Mouse (Mus musculus) bone marrow, adult 2 months (tissue): ENCODE data around the gene Stox1. TPM values are rescaled to one million over a fixed set of nuclear protein-coding genes. Genes with fewer than 3 reads are reported as not detected.
"Not testable (repeated sequence)": the region's sequence is repeated elsewhere in the genome, so short reads cannot be mapped to it uniquely, and the experiment has no call there.

ENCODE experiments used
- H3K27ac ChIP-seq: fragments of 200-500 bp; 2 replicates; pipeline ENCODE4 v1.5.1; 2012; ENCODE audit warnings: low read depth, mild to moderate bottlenecking, control low read depth, inconsistent platforms, low read length; ENCODE audit not compliant: control insufficient read depth, poor library complexity, insufficient read depth
- H3K4me1 ChIP-seq: fragments of 200-500 bp; 2 replicates; pipeline ENCODE4 v1.6.1; 2011; ENCODE audit warnings: low read length; ENCODE audit not compliant: control insufficient read depth, insufficient read depth
- H3K4me3 ChIP-seq: fragments of 200-500 bp; replicated peaks from 2 replicates; pipeline ENCODE3; 2011; ENCODE audit warnings: mild to moderate bottlenecking, low read depth, low read length, control low read depth; ENCODE audit not compliant: control insufficient read depth
- CTCF ChIP-seq: fragments of 200-500 bp; IDR thresholded peaks from 2 replicates; pipeline ENCODE4 v1.5.1; 2011; ENCODE audit warnings: low read length, control low read depth; ENCODE audit not compliant: control insufficient read depth, insufficient read depth
- POLR2A ChIP-seq: fragments of 200-500 bp; IDR thresholded peaks from 2 replicates; pipeline ENCODE4 v1.6.1; 2011; ENCODE audit warnings: low read depth, mild to moderate bottlenecking, control low read depth, low read length, borderline replicate concordance; ENCODE audit not compliant: control insufficient read depth
- WGBS: fragments of 180-500 bp; shearing (Covaris S2); methylation state at CpG from one replicate; pipeline ENCODE4 v1.1.7; 2018; 5-methylcytosine and 5-hydroxymethylcytosine counted together
- polyA plus RNA-seq: library from polyadenylated mRNA; stranded (reverse); fragments of >200 nt; gene quantifications from 2 replicates; pipeline ENCODE4 v1.2.4, GENCODE M21; 2011; ENCODE audit warnings: low replicate concordance; ENCODE audit not compliant: missing spikeins, insufficient read depth, insufficient read length

The Stox1 gene
- 0.57 TPM in 1 of 2 replicates, not detected in the other for polyA plus RNA-seq

GRCm38 (mm10) chr10:62725771-62726687 is at the start of gene Stox1:
Gene Stox1, minus strand, starts transcription at chr10:62726128.
- H3K4me3 ChIP-seq: peak within 1 kb of the TSS; percentile 53
- 3% methylated on average over 85 of the region's 85 CpGs for WGBS
- H3K4me1 ChIP-seq: no peaks in the 10 kb centered on the region
- no peak within 1 kb of the TSS; the same call in 1 of the 2 replicates for H3K27ac ChIP-seq
- no peak for TF ChIP-seq POLR2A
- TF ChIP-seq CTCF: 0 out of 2 replicates have a peak, but pooled peaks have one; percentile 8

DNA sequence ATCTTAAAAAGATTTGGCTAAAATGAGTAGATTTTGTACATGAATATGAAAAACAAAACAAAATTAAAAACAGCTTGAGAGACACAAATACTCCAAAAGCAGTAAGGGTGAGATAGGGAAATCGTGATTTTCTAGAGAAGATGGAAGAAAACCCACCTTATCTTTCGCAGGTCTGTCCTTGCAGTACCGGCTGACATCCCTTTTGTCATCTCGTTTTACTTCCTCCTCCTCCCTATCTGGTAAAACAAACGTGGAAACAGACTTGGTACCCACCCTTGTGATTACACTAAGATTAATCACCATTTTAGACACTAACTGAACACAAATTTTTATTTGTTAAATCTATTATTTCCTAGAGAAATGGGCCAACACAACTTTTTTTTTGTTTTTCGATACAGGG is 24.9 kb upstream of the Stox1 start:
- H3K4me1 ChIP-seq: no peaks in the 10 kb centered on the region
- TF ChIP-seq POLR2A: no peak
- no peak for TF ChIP-seq CTCF
- no peak overlapping the region for H3K4me3 ChIP-seq
- H3K27ac ChIP-seq: no peak overlapping the region
- WGBS: 63% methylated on average over 6 of the region's 6 CpGs

DNA sequence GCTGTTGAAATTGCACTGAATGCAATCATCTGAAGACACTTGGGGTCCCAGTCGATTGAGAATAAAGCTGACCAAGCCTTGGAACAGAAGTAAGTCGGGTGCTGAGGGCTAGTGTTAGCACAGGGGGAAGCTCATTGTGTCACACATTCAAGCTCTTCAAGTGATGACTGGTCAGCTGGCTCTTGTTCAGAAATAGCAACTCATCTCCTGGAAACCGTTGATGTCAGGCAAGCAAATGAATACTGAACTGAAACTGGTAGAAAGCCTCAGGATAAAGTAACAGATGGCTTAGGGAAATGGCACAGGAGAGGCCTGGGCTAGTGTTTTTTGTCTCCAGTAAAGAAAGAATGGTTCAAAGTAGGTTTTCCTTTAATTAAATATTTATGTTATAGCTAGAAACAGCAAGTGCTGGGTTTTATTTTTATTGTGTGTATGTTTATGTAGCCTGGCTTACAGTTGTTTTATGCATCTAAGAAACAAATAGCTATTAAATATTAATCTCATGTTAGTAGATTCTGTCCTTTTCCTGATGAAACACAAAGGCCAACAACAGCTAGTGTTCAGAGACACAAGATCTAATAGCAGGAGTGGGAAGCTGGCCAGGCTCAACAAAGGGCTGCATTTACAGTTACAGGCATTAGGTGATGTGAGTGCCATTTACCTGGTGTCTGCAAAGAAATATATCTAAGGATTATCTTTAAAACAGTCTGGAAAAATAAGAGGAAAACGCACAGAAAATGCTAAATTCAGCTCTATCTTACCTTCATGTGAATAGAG is 14.2 kb upstream of the Stox1 start:
- WGBS: 58% methylated on average over 4 of the region's 4 CpGs
- Histone ChIP-seq H3K27ac (no peak overlapping the region), H3K4me1 (no peaks in the 10 kb centered on the region), H3K4me3 (no peak overlapping the region)
- TF ChIP-seq POLR2A (no peak), CTCF (no peak)

DNA sequence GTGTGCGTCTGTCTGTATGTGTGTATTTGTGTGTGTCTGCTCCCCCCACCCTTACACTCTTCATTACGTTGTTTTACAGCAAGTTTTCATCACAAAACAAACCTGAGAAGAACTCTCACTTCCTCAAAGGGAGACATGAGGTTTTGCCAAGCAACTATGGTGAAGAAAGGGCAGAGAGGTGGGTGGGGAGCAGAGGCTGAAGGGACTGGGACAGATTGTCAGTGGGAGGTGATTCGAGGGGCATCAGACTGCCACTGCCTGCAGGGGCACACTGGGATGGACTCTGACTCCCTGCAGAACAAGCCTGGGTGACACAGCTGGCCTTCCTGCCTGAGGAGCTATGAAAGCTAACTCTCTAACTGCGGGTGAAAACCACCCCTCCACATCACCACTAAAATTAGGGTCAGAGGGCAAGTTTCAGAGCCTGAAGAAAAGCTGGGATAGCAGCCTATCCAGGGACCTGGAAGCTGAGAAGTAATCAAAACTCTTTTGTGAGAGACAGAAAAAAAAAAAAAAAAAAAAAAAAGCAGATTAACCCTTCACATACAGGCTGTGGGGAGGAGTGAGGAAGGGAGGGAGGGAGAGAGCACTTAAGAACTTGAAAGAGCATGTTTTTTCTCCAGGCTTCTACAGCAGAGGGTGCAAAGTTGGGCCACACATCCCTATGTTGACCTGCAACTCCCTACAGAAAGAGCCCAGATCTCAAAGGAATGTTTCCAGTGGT is 11.2 kb upstream of the Stox1 start:
- no peak overlapping the region for H3K27ac ChIP-seq
- WGBS: 39% methylated on average over 4 of the region's 4 CpGs
- H3K4me1 ChIP-seq: no peaks in the 10 kb centered on the region
- TF ChIP-seq CTCF: no peak
- TF ChIP-seq POLR2A: no peak
- H3K4me3 ChIP-seq: no peak overlapping the region

DNA sequence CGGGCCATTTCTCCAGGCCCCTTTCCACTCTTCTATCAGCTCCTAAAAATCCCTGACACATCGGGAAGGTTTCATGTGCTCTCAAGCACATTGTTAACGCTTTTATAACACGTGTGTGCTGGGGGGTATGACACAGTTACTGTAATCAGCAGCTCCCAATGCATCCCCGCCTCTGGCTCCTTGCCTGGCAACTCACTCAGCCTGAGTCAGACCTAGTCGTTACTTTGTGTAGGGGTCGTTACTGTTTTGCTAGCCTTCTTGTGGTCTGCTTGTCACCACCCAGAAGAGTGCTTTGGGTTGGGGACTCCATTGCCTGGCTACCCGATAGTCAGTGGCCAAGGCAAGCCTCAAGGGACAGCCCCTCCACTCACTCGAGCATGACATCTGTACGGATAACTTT is 4.9 kb upstream of the Stox1 start:
- TF ChIP-seq CTCF (no peak), POLR2A (no peak)
- Histone ChIP-seq H3K27ac (no peak overlapping the region), H3K4me1 (no peaks in the 10 kb centered on the region), H3K4me3 (no peak overlapping the region)
- WGBS: 67% methylated on average over 10 of the region's 10 CpGs

DNA sequence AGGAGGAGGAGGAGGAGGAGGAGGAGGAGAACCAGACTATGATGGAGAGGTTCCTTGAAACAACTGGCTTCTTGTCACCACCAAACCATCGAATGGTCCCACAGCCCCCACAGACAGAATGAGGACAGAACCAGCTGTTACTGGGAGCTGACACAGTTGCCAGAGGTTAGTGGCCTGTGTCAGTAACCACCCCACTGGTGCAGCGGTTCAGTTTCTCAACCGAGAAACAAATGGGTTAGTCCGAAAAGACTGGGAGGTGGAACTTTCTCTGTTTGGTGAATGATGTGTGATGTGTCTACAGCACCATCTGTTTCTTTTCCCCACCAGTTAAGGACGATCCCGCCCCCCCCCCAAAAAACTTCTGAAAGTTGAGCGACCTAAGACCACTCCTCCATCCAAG is 992 bp downstream of the Stox1 start:
- H3K4me1 ChIP-seq: no peaks in the 10 kb centered on the region
- no peak overlapping the region for H3K27ac ChIP-seq
- TF ChIP-seq CTCF: no peak
- no peak for TF ChIP-seq POLR2A
- WGBS: 18% methylated on average over 7 of the region's 7 CpGs
- H3K4me3 ChIP-seq: no peak overlapping the region

DNA sequence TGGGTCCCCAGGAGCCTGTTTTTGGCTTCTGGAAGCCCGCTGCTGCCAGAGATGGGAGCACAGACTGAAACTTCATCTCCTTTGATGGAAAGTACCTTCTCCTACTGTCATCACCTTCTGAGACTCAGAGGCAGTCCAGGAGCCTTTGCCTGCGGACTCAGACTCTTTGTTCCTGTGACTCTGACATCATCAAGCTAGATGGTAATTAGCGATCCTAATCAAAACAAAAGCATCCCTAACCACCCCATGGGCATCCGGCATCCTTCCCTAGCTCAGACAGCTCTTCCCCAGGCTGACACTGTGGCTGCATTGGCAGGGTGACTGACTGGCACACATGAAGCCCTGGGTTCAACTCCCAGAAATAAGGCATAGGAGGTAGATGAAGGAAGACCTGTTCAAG is 3.2 kb downstream of the Stox1 start:
- no peak for TF ChIP-seq POLR2A
- TF ChIP-seq CTCF: no peak
- 58% methylated on average over 4 of the region's 4 CpGs for WGBS
- H3K4me3 ChIP-seq: no peak overlapping the region

DNA sequence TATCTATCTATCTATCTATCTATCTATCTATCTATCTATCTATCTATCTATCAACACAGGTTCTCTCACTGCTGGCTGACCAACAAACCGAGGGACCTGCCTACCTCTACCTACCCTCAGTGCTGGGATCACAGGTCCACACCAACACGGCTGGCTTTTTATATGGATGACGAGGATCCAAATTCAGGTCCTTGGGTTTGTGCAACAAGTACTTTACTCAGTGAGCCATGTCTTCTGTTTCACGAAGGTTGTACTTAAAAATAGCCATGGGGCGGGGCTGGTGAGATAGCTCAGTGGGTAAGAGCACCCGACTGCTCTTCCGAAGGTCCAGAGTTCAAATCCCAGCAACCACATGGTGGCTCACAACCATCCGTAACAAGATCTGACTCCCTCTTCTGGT is 5.4 kb downstream of the Stox1 start:
- WGBS: 72% methylated on average over 8 of the region's 8 CpGs
- H3K27ac ChIP-seq: not testable (repeated sequence)

More for the DNA sequence above, 3.2 kb downstream of the Stox1 start:
- H3K27ac ChIP-seq: no peak overlapping the region
- no peaks in the 10 kb centered on the region for H3K4me1 ChIP-seq

More for the DNA sequence above, 5.4 kb downstream of the Stox1 start:
- H3K4me3 ChIP-seq, H3K4me1 ChIP-seq: not testable (repeated sequence)
